Mouse (Mus musculus) MEL (cell line): ENCODE results near the gene Mecp2. TPM values are rescaled to one million over a fixed set of nuclear protein-coding genes. Genes with fewer than 3 reads are reported as not detected.
"Not testable (repeated sequence)": the region's sequence is repeated elsewhere in the genome, so short reads cannot be mapped to it uniquely, and the experiment has no call there.

Experiments used
- DNase-seq: peaks from one replicate; pipeline ENCODE4 v3.0.0; 2011; ENCODE audit warnings: low read depth, low spot score
- H3K27ac ChIP-seq: 2 replicates; pipeline ENCODE4 v1.5.1; 2012; ENCODE audit warnings: low read depth, mild to moderate bottlenecking, control low read depth, low read length, moderate library complexity; ENCODE audit not compliant: control insufficient read depth
- H3K27me3 ChIP-seq, 2 experiments: fragments of 150-350 bp in 1 of 2; sonication (generic) in 1 of 2; 2 replicates each; pipeline ENCODE4 v1.6.1; 2012; ENCODE audit warnings: low read length in 2 of 2, mild to moderate bottlenecking in 2 of 2, improper control_type of control experiment in 1 of 2, moderate library complexity in 1 of 2; ENCODE audit not compliant: insufficient read depth in 2 of 2, control insufficient read depth in 1 of 2
- H3K36me3 ChIP-seq, 2 experiments: 2 replicates each; pipeline ENCODE4 v1.6.1; 2012 to 2014; ENCODE audit warnings: low read length in 2 of 2, improper control_type of control experiment in 1 of 2, inconsistent platforms in 1 of 2, mild to moderate bottlenecking in 1 of 2; ENCODE audit not compliant: insufficient read depth in 2 of 2, control insufficient read depth in 1 of 2
- H3K4me1 ChIP-seq, 2 experiments: fragments of 150-350 bp in 1 of 2; sonication (generic) in 1 of 2; 2 replicates each; pipeline ENCODE4 v1.6.1; 2012; ENCODE audit warnings: low read length in 2 of 2, improper control_type of control experiment in 1 of 2, mild to moderate bottlenecking in 1 of 2; ENCODE audit not compliant: insufficient read depth in 2 of 2, control insufficient read depth in 1 of 2
- H3K4me3 ChIP-seq, 2 experiments: fragments of 150-350 bp in 1 of 2; sonication (generic) in 1 of 2; 2 replicates each; pipeline ENCODE4 v1.5.1; 2012; ENCODE audit warnings: low read depth in 2 of 2, low read length in 2 of 2, mild to moderate bottlenecking in 2 of 2, moderate library complexity in 2 of 2, control low read depth in 1 of 2, improper control_type of control experiment in 1 of 2; ENCODE audit not compliant: control insufficient read depth in 1 of 2, insufficient read depth in 1 of 2
- H3K79me2 ChIP-seq: 2 replicates; pipeline ENCODE4 v1.6.1; 2012; ENCODE audit warnings: mild to moderate bottlenecking, low read length, moderate library complexity; ENCODE audit not compliant: control insufficient read depth, poor library complexity, insufficient read depth
- H3K9ac ChIP-seq: 2 replicates; pipeline ENCODE4 v1.6.1; 2012; ENCODE audit warnings: low read depth, mild to moderate bottlenecking, control low read depth, low read length, moderate library complexity; ENCODE audit not compliant: control insufficient read depth, poor library complexity, severe bottlenecking
- H3K9me3 ChIP-seq: fragments of 150-350 bp; sonication (generic); replicated peaks from 2 replicates; pipeline ENCODE4 v1.6.1; 2012; ENCODE audit warnings: mild to moderate bottlenecking, low read length, improper control_type of control experiment, moderate library complexity; ENCODE audit not compliant: insufficient read depth
- CHD1 ChIP-seq: IDR thresholded peaks from 2 replicates; pipeline ENCODE4 v1.6.1; 2012; ENCODE audit warnings: low read depth, mild to moderate bottlenecking, inconsistent platforms, low read length, improper control_type of control experiment
- KAT2A ChIP-seq: conservative IDR thresholded peaks from 2 replicates; pipeline ENCODE4 v1.6.1; 2012; ENCODE audit warnings: low read depth, low read length, improper control_type of control experiment, inconsistent platforms
- MAZ ChIP-seq: IDR thresholded peaks from 2 replicates; pipeline ENCODE4 v1.6.1; 2012; ENCODE audit warnings: low read depth, mild to moderate bottlenecking, inconsistent platforms, low read length, improper control_type of control experiment
- MXI1 ChIP-seq: IDR thresholded peaks from 2 replicates; pipeline ENCODE4 v1.6.1; 2011; ENCODE audit warnings: mild to moderate bottlenecking, low read depth, low read length, improper control_type of control experiment
- SIN3A ChIP-seq: IDR thresholded peaks from 2 replicates; pipeline ENCODE4 v1.6.1; 2012; ENCODE audit warnings: low read length, improper control_type of control experiment, inconsistent platforms
- TAL1 ChIP-seq: IDR thresholded peaks from 2 replicates; pipeline ENCODE4 v1.6.1; 2012; ENCODE audit warnings: mild to moderate bottlenecking, inconsistent platforms, low read length, moderate library complexity, mixed read lengths
- USF1 ChIP-seq: IDR thresholded peaks from 2 replicates; pipeline ENCODE4 v1.6.1; 2014; ENCODE audit warnings: low read depth, mild to moderate bottlenecking, inconsistent platforms, low read length, improper control_type of control experiment, moderate library complexity
- ZC3H11A ChIP-seq: IDR thresholded peaks from 2 replicates; pipeline ENCODE4 v1.6.1; 2012; ENCODE audit warnings: low read depth, mild to moderate bottlenecking, inconsistent platforms, low read length, improper control_type of control experiment
- ZKSCAN1 ChIP-seq: IDR thresholded peaks from 2 replicates; pipeline ENCODE4 v1.6.1; 2012; ENCODE audit warnings: low read depth, mild to moderate bottlenecking, inconsistent platforms, low read length, improper control_type of control experiment, moderate library complexity
- ZNF384 ChIP-seq: IDR thresholded peaks from 2 replicates; pipeline ENCODE4 v1.6.1; 2012; ENCODE audit warnings: low read depth, mild to moderate bottlenecking, inconsistent platforms, low read length, improper control_type of control experiment
- polyA plus RNA-seq, 2 experiments: library from polyadenylated mRNA; stranded (reverse) in 1 of 2; unstranded in 1 of 2; fragments of >175 nt in 1 of 2; fragments of >200 nt in 1 of 2; gene quantifications; 2 replicates each; pipeline versions ENCODE4 v1.2.1 to v1.2.4; 2012; ENCODE audit warnings: low replicate concordance in 2 of 2, low read depth in 1 of 2; ENCODE audit not compliant: insufficient read length in 2 of 2, insufficient read depth in 1 of 2, missing spikeins in 1 of 2
- total RNA-seq: library from RNA; depleted of rRNA; stranded (reverse); fragments of 300-350 nt; gene quantifications from 2 replicates; pipeline ENCODE4 v1.2.3, GENCODE M21; 2012; rRNA removed

Gene Mecp2
- total RNA-seq (12.5 and 16.2 TPM in 2 replicates), polyA plus RNA-seq (10 to 100 TPM in 1 of 2 experiments, not detected in 1; 20.7 TPM)

DNA sequence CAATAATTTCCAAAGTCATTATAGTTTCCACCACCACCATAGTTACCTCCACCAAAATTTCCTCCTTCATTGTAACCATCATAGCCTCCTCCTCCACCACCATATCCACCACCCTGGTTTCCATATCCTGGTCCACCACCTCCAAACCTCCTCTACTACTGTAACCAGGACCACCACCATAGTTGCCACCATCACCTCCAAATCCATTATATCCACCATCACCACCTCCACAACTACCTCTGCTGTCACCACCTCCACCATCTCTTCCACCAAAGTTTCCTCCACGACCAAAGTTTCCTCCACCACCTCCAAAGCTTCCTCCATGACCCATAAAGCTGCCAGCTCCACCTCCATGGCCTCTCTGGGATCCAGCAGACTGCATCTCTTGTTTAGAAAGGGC lies at the start of gene Mecp2:
Gene Mecp2 (minus strand): TSS at position 101 of the 400 bp plus-strand sequence.
- H3K4me1 ChIP-seq, H3K27me3 ChIP-seq, DNase-seq, H3K79me2 ChIP-seq, H3K9me3 ChIP-seq, H3K4me3 ChIP-seq, H3K27ac ChIP-seq, H3K36me3 ChIP-seq, H3K9ac ChIP-seq: not testable (repeated sequence)

DNA sequence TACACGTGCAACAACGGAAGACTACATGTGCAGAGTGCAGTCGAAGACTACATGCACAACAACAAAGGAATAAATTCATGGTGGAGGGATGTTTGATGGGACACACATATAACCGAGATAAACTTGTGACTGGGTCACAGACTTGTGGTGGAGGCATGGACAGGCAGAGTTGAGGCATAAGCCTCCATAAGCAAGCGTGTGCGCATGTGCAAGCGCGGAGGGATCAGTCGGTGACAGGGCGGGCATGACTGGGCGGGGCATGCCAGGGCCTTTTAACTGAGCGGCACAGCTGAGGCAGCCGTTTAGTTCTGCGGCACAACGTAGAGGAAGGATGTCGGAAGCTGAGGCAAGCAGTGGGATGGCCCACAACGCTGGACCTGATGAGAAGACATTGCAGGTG lies 41.8 kb upstream of the Mecp2 start, which contains the start of gene Tktl1:
Gene Tktl1 (plus strand): TSS at position 301 of the 400 bp plus-strand sequence.
- no peaks in the 10 kb centered on the region for H3K4me1 ChIP-seq
- no peak within 1 kb of the TSS for H3K27ac ChIP-seq
- no peak for TF ChIP-seq ZNF384
- no peak for TF ChIP-seq KAT2A
- TF ChIP-seq SIN3A, result no peak
- no peak for TF ChIP-seq ZC3H11A
- no peak for TF ChIP-seq TAL1
- TF ChIP-seq MXI1, result no peak
- no peak for TF ChIP-seq USF1
- TF ChIP-seq MAZ, result no peak
- no peak for TF ChIP-seq CHD1
- DNase-seq, result no peak
- H3K9ac ChIP-seq, result no peak within 1 kb of the TSS
- H3K79me2 ChIP-seq, result no peaks in the 10 kb centered on the region
- no peaks in the 10 kb centered on the region for H3K9me3 ChIP-seq
- no peaks in the 10 kb centered on the region for H3K36me3 ChIP-seq
- no peaks in the 10 kb centered on the region for H3K27me3 ChIP-seq
- no peak within 1 kb of the TSS for H3K4me3 ChIP-seq

DNA sequence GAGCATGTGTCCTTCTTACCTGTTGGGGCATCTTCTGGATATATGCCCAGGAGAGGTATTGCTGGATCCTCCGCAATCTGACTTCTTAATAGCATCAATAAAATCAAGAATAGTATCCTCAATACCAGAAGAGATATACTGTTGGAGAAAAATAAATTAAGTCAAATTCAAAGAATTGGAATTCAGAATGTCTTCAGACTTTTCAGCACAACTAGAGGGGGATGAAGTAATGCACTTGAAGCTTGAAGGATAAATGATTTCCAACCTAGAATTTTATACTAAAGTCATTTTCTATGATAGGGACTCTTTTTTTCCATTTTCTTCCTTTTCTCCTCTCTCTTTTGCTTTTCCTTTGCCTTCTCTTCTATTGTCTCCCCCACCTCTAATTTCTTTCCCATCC lies 32.6 kb upstream of the Mecp2 start, which contains the start of gene Tex28:
Gene Tex28 (minus strand): TSS at position 101 of the 400 bp plus-strand sequence.
- H3K27me3 ChIP-seq, result peaks cover 2% of the 10 kb centered on the region in 2 experiments; a peak in 2 of 4 replicates
- no peaks in the 10 kb centered on the region for H3K4me1 ChIP-seq
- H3K36me3 ChIP-seq, result no peaks in the 10 kb centered on the region
- TF ChIP-seq ZKSCAN1, result no peak
- no peak for DNase-seq
- no peaks in the 10 kb centered on the region for H3K9me3 ChIP-seq
- no peak within 1 kb of the TSS for H3K4me3 ChIP-seq
- no peak within 1 kb of the TSS for H3K9ac ChIP-seq
- H3K79me2 ChIP-seq, result no peaks in the 10 kb centered on the region
- H3K27ac ChIP-seq, result no peak within 1 kb of the TSS
